Mouse (Mus musculus) fibroblast of lung, adult 2 months (primary cell): ENCODE data around the gene Traip.
A peak's percentile ranks its signal among the peaks of the same experiment; 100 is the strongest.

Experiments used
- DNase-seq: peaks from one replicate; pipeline ENCODE4 v3.0.0-alpha.2; 2011; ENCODE audit warnings: low read depth

Gene Traip

GRCm38 (mm10) chr9:107949922-107950235 is at the start of gene Traip:
Gene Traip, plus strand, starts transcription at chr9:107950136.
- no peak for DNase-seq

- DNase-seq, result no peak
These were observed 48.9 kb upstream of the Traip start for GRCm38 (mm10) chr9:107900840-107901626.

- DNase-seq, result no peak
These were observed 48.4 kb upstream of the Traip start for GRCm38 (mm10) chr9:107901627-107901914.

GRCm38 (mm10) chr9:107904726-107905125 is 45.2 kb upstream of the Traip start:
- peak; percentile 69 for DNase-seq

DNA sequence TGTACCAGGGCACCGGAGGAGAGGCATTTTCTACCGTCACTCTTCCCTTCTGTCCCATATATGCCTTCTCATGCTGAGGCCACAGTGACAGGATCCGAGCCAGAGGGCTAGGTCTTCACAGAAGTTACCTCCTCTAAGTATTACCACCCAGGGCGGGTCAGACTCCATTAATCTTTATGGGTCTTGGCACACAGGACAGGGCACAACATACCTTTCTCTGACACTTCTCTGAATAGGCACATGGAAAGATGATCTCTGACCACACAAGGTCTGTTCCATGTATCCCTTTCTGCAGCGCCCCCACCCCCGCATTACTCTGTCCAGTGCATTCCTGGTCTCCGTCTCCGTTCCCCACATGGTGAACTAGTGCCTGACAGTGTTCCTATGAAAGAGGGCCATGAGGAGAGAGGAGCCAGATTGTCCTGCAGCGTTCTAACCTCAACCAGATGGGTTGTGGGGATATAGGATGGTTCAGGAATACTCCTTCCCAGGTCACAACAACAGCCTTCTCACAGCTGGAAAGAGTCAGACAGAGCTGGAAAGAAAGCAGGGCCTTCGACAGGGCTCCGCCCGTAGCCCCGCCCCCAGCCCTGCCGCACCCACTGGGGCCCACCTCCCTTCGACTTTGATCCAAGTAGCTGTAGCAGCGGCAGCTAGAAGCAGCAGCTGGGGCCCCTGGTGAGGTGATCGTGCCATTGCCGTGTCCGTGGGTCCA is 43.5 kb upstream of the Traip start, which contains the start of gene Mst1r:
Gene Mst1r, plus strand, starts transcription at position 622 of the 715 bp plus-strand sequence.
- DNase-seq, result no peak

DNA sequence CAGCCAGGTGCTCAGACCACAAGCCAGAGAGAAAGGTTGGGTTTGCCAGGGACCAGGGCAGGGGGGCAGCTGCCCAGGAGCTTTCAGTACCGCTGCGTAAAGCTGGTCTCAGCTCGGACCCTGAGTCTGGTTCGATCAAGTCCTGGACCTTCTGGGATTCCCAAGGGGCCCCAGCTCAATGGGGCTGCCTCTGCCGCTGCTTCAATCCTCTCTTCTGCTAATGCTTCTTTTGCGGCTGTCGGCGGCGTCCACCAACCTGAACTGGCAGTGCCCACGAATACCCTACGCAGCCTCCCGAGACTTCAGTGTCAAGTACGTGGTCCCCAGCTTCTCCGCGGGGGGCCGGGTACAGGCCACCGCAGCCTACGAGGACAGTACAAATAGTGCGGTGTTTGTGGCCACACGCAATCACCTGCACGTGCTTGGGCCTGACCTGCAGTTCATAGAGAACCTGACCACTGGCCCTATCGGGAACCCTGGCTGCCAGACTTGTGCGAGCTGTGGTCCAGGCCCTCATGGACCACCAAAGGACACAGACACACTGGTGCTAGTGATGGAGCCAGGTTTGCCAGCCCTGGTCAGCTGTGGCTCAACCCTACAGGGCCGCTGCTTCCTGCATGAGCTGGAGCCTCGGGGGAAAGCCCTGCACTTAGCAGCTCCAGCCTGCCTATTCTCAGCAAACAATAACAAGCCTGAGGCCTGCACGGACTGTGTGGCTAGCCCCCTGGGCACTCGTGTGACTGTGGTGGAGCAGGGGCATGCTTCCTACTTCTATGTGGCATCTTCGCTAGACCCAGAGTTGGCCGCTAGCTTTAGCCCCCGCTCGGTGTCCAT is 42.8 kb upstream of the Traip start:
- no peak for DNase-seq

GRCm38 (mm10) chr9:107907801-107908120 is 42.2 kb upstream of the Traip start:
- no peak for DNase-seq

GRCm38 (mm10) chr9:107908410-107909158 is 41.4 kb upstream of the Traip start:
- DNase-seq, result no peak

DNA sequence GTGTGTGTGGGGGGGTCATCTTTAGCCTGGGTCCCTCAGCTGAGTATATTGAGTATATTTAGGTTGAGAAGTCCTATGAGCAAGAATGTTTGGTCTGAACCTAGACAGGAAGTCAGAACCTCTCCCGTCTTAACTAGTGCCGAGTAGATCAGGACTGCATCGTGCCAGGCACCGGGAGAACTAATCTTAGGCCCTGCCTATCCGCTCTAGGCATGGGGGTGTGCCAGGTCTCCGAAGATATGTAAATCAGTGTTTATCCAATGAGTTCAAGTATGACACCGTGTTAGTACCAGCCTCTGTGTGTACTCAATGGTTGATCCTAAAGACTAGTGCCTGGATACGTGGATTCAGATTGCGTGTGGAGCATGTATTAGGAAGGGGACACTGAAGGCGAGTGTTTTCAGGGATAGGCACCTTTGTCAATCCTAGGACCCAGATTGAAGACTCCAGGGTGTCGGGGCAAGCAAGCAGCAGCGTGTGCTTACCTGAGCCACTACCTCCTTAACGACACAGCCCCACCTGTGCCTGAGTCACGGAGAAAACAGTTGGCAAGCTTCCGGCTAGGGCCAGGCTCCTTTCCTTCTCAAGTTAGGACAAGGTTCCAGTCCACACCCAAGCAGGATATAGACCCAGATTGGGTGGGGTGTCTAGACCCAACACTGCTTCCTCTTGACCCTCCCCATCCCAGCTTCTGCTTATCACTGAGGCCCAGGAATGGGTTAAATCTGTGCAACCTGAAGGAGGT is 39.7 kb upstream of the Traip start:
- DNase-seq, result no peak

- DNase-seq, result no peak
These were observed 35.0 kb upstream of the Traip start for GRCm38 (mm10) chr9:107914764-107915420.

GRCm38 (mm10) chr9:107917895-107918608 is 31.9 kb upstream of the Traip start:
- no peak for DNase-seq

GRCm38 (mm10) chr9:107918884-107919283 is 31.1 kb upstream of the Traip start:
- DNase-seq, result no peak

DNA sequence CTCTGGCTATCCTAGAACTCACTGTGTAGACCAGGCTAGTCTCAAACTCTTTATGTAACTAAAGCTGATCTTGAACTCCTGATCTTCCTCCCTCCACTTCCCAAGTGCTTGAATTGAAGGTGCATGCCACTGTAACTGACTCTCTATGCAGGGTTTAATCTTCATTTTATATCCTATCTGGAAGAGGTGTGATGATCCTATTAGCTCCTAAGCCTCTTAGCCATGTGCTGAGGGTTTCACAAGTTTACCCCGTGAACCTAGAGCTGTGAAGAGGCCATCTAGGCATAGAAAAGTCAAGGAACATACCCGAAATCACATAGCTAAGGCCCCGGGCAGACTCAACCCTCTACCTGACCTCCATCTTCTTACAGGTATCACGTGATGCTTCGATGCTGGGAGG is 30.5 kb upstream of the Traip start:
- DNase-seq, result no peak

DNA sequence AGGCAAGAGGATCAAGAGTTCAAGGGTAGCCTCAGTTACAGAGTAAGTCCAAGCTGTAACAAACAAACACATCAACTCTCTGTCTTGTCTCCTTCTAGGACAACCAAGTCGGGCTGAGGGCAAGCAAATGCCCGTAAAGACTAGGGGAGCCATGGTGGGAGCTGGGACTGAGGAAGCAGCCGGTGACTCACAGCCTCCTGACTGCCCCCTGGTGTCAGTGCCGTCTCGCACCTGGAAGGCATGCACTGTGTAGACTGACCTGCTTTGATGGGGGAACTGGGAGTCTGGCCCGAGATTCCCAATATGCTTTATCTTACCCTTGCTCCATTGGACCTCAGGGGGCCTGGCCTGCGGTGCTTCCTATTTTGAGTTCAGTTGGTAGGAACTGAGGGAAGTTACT is 26.9 kb upstream of the Traip start:
- DNase-seq, result no peak

DNA sequence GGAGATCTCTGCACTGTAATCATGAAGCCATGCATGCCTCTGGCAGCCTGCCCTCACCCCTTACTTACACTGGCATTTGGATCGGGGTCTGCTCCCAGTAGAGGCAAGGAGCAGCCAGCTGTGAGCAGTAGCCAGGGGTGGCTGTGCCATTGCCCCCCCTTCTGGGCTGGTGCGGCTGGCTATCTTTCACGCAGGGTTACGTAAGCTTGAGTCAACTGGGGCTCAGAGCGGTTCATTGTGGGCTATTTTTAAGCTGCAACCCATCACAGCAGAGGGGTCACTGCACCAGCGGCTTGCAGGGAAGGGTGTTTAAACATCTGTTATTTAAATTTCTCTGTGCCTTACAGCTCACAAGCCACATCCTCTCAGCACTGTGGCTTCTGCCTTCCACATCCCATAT is 26.0 kb upstream of the Traip start:
- DNase-seq, result no peak

DNA sequence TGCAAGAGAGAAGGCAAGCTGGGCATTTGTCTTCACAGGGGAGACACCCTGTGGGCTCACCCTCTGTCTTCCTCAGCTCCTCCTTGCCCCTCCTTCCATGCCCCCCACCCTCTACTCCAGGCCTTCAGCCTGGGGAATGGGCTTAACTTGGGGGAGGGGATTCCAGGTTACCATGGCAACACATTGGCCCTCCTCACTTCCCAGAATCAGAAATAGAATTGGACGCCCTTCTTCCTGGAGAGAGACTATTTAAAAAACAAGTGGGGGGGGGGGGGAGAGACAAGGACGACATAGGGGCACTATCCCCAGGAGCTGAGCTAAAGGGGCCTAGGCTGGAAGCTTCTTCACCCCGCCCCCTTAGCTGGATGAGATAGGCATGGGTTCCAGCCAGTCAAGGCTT is 24.7 kb upstream of the Traip start:
- no peak for DNase-seq

GRCm38 (mm10) chr9:107926920-107927420 is 23.0 kb upstream of the Traip start:
- no peak for DNase-seq

DNA sequence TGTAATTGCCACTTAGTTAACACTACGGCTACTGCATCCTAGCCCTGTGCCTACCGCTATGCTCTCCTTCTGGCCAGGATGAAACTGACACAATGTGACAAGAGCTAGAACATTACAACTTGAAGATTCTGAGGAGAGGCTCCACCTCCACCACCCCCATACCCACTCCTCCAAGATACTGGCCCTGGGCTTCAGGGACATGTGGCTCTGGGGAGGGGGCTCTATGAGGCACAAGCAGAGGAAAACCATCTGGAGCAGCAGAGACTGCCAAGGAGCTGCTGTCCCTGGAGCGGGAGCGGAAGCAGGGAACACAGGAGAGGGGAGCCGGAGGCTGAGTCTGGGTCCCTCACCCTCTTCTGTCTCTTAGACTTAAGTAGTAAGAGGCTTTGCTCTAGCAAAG is 22.2 kb upstream of the Traip start:
- no peak for DNase-seq

DNA sequence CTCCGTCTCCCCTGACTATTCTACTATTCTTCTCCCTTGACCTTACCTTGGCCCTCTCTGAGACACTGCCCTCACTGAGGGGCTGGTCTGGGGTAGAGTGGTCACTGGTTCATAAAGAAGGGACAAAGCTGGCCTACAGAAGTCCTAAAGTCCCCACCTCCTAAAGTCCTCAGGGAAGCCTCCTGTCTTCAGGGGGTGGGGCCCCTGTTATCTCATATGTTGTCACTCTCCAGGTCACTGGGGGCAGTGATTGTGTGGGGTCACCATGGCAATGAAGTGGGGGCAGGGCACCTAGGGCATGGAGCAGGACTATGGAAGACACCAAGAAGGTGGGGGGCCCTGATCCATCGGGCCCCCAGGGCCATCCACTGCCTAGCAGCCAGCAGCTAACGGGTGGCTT is 21.8 kb upstream of the Traip start, which contains the start of gene Actl11:
Gene Actl11, plus strand, starts transcription at position 301 of the 400 bp plus-strand sequence.
- DNase-seq, result no peak

- DNase-seq, result no peak
These were observed 17.7 kb upstream of the Traip start for GRCm38 (mm10) chr9:107932221-107932620.
